Mouse (Mus musculus): ENCODE measurements around the gene Bbs7. TPM values are rescaled to one million over a fixed set of nuclear protein-coding genes. Genes with fewer than 3 reads are reported as not detected.

The Bbs7 gene
- polyA plus RNA-seq (2012; rRNA removed), result 0.12 and 0.27 TPM in 2 replicates

GRCm38 (mm10) chr3:36613202-36613907 is at the start of gene Bbs7:
Gene Bbs7, minus strand, starts transcription at chr3:36613477.

DNA sequence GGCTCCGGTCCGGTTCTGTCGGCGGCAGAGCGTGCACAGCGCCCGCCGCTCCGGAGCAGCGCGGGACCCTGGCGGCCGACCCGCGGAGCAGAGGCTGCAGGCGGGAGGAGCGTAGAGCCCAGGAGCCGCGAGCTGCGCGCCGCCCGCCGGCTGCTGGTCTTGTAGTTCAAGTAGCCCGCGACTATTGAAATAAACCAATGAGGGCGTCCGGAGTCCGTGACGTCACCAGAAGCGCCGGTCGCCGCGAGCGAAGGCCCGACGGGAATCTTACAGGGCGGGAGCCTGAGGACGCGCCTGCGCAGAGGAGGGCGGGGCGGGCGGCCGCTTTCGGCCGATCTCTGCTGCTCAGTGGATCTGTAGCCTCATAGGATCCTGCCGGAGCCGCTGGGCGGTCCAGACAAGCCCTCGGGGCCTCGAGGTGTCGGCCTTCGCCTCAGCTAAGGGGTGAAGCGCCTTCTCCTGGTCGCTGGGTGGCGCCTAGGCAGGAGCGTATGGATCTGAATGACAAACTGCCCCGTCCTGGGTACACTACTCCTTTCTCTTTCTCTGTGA is 41.4 kb downstream of the Bbs7 start, which contains the start of gene Ccna2:
Gene Ccna2, minus strand, starts transcription at position 324 of the 552 bp plus-strand sequence.

DNA sequence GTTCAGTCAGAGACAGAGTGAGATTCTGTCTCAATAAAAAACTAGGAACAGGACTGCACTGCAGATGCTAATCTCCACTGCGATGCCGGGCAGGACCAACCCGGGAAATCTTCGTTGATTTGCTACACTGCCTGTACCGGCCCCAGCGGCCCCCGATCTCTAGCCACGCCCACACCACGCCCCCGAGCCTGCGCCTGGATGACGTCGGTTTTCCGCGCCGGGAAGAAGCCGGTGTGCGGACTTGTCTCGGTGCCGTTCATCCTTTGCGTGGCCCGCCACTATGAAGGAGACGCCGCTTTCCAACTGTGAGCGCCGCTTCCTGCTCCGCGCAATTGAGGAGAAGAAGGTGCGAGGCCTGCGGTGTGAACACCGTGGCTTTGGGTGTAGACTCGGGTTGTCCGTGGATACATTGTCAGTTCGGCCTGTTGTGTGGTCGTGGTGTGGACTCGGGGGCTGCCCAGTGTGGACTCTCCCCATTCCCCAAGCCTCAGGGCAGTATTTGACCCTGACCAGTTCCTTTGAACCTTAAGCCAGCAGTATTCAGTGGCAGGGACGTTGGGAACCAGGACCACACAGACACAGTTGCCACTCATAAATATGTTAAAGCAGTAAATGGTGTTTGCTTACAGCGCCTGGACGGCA is 60.8 kb downstream of the Bbs7 start, which contains the start of gene Exosc9:
Gene Exosc9, plus strand, starts transcription at position 201 of the 642 bp plus-strand sequence.

Other genes starting within 250 kb of the Bbs7 start
- gene Anxa5, start 137.6 kb downstream of the Bbs7 start, polyA plus RNA-seq (2012; rRNA removed), result 164 and 232 TPM in 2 replicates
- gene 1810062G17Rik, start 137.5 kb downstream of the Bbs7 start, polyA plus RNA-seq (2012; rRNA removed), result 0.54 and 0.72 TPM in 2 replicates
- gene Gm11549, start 91.7 kb downstream of the Bbs7 start, polyA plus RNA-seq (2012; rRNA removed), result not detected in 2 replicates
- 0.62 and 2.5 TPM in 2 replicates for gene Exosc9, start 60.9 kb downstream of the Bbs7 start, polyA plus RNA-seq (2012; rRNA removed)
- gene Ccna2, start 41.3 kb downstream of the Bbs7 start, polyA plus RNA-seq (2012; rRNA removed), result 19.4 and 32.7 TPM in 2 replicates
- gene Trpc3, start 76.7 kb upstream of the Bbs7 start, polyA plus RNA-seq (2012; rRNA removed), result 0.46 and 0.66 TPM in 2 replicates
- gene 4932438A13Rik, start 249.6 kb upstream of the Bbs7 start, polyA plus RNA-seq (2012; rRNA removed), result 0.97 and 1.5 TPM in 2 replicates